Mouse (Mus musculus) ES-Bruce4 (cell line): Measurements from ENCODE around the gene Magee2. TPM values are rescaled to one million over a fixed set of nuclear protein-coding genes. Genes with fewer than 3 reads are reported as not detected.
A peak's percentile ranks its signal among the peaks of the same experiment; 100 is the strongest.
"Not testable (repeated sequence)": the region's sequence is repeated elsewhere in the genome, so short reads cannot be mapped to it uniquely, and the experiment has no call there.

Experiments
- H3K27ac ChIP-seq: 2 replicates; pipeline ENCODE4 v1.5.1; 2012; ENCODE audit warnings: low read length, inconsistent platforms; ENCODE audit not compliant: insufficient read depth
- H3K27me3 ChIP-seq: 2 replicates; pipeline ENCODE4 v1.6.1; 2012; ENCODE audit warnings: mild to moderate bottlenecking, low read length, inconsistent platforms; ENCODE audit not compliant: control insufficient read depth, poor library complexity, insufficient read depth, severe bottlenecking
- H3K36me3 ChIP-seq: 2 replicates; pipeline ENCODE4 v1.6.1; 2012; ENCODE audit warnings: inconsistent platforms, mild to moderate bottlenecking, low read length, moderate library complexity; ENCODE audit not compliant: control insufficient read depth, poor library complexity, insufficient read depth, severe bottlenecking
- H3K4me1 ChIP-seq: one replicate; pipeline ENCODE4 v1.8.1; 2011; ENCODE audit warnings: low read length; ENCODE audit not compliant: control insufficient read depth, insufficient read depth
- H3K4me3 ChIP-seq: 2 replicates; pipeline ENCODE4 v1.5.1; 2011; ENCODE audit warnings: low read depth, mild to moderate bottlenecking, low read length
- H3K9ac ChIP-seq: 2 replicates; pipeline ENCODE4 v1.6.1; 2012; ENCODE audit warnings: low read depth, mild to moderate bottlenecking, inconsistent platforms; ENCODE audit not compliant: poor library complexity, severe bottlenecking
- H3K9me3 ChIP-seq: replicated peaks from 2 replicates; pipeline ENCODE4 v1.6.1; 2012; ENCODE audit warnings: mild to moderate bottlenecking, low read length, inconsistent platforms; ENCODE audit not compliant: control insufficient read depth, poor library complexity, insufficient read depth, severe bottlenecking
- CTCF ChIP-seq: IDR thresholded peaks from one replicate; pipeline ENCODE4 v1.8.1; 2011; ENCODE audit warnings: low read depth, low read length
- EP300 ChIP-seq: IDR thresholded peaks from 2 replicates; pipeline ENCODE4 v1.6.1; 2011; ENCODE audit warnings: low read depth, low read length; ENCODE audit not compliant: insufficient read depth
- POLR2A ChIP-seq: IDR thresholded peaks from one replicate; pipeline ENCODE4 v1.8.1; 2011; ENCODE audit warnings: low read length; ENCODE audit not compliant: insufficient read depth
- polyA plus RNA-seq: library from polyadenylated mRNA; stranded (reverse); fragments of >200 nt; gene quantifications from 2 replicates; pipeline ENCODE4 v1.2.4, GENCODE M21; 2011; ENCODE audit warnings: low read depth; ENCODE audit not compliant: missing spikeins, insufficient read depth, insufficient read length

Magee2 gene
- 0.29 and 0.34 TPM in 2 replicates for polyA plus RNA-seq

DNA sequence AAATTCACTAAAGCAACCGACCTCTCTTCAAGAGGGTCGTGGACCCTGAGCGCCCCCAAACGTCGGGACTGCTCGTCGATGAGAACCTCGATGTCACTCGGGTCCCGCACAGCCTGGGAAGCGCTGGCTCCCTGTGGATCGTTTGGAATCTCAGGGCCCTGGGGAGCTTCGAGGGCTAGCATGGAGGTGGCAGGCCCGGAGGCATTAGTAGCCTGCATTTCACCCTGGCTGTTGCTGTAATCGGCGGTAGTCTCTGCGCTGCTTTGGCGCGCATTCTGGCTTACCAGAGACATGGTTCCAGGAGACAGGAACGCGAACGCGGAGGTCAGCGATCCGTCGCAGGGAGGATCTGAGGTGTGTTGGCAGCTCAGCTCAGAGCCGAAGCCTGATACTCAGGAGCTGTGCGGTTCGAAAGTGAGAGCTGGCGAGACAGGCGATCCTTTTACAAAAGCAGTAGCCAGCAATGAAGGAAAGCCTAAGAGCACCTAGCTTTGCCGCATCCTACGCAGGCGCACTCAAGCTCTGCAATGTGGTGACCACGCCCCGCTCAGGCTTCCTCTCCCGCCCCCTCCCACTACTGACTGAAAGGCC, at the start of gene Magee2:
Gene Magee2, minus strand, starts transcription at position 517 of the 591 bp plus-strand sequence.
- H3K36me3 ChIP-seq: no peaks in the 10 kb centered on the region
- peak; percentile 24 for TF ChIP-seq CTCF
- TF ChIP-seq EP300: no peak
- no peak for TF ChIP-seq POLR2A
- no peak within 1 kb of the TSS for H3K27ac ChIP-seq
- peak within 1 kb of the TSS; percentile 46; the same call in 1 of the 2 replicates for H3K9ac ChIP-seq
- H3K9me3 ChIP-seq: no peaks in the 10 kb centered on the region
- H3K27me3 ChIP-seq: no peaks in the 10 kb centered on the region
- H3K4me3 ChIP-seq: peak within 1 kb of the TSS; percentile 79
- no peaks in the 10 kb centered on the region for H3K4me1 ChIP-seq

DNA sequence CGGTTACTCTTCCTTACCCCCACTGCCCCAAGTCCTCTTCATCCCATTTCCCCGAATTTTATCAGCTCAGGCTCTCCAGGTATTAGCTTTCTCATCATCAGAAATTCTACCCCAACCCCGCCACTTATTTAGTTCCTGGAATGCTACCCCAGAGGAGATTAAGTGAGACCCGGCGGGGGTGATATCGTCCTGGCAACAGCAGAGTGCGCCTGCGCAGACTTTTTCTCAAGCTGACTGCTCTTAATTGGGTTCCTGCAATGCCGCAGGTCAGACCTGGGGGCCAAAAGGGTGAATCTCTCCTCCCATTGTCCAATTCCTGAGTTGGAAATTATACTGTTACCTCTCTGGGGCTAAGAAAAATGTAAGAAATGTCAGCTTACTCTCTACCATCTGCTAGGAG, 3.5 kb downstream of the Magee2 start:
- H3K27me3 ChIP-seq: no peaks in the 10 kb centered on the region
- no peak overlapping the region for H3K4me3 ChIP-seq
- H3K4me1 ChIP-seq: no peaks in the 10 kb centered on the region
- no peaks in the 10 kb centered on the region for H3K36me3 ChIP-seq
- no peak overlapping the region for H3K27ac ChIP-seq
- no peaks in the 10 kb centered on the region for H3K9me3 ChIP-seq
- no peak for TF ChIP-seq EP300
- TF ChIP-seq CTCF: no peak
- TF ChIP-seq POLR2A: no peak
- H3K9ac ChIP-seq: no peak overlapping the region

DNA sequence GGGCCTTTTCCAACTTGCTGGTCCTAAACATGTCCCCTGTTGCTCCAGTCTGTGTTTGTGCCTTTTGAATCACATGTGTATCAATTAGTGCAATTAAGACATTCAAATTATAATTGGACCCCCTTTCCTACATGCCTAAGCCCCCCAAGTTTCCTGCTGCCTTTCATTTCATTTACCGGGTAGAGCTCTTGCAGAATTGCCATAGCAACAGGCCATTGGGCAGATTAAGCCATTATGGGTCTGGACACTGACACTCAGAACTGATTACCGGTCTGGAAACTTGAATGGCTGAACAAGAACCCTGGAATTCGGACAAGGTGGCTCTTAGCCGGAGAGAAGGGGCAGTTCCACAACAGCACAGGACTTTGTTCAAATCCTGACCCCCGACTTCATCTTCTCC, 39.5 kb downstream of the Magee2 start:
- H3K27me3 ChIP-seq, H3K9me3 ChIP-seq, H3K4me1 ChIP-seq, H3K4me3 ChIP-seq, H3K36me3 ChIP-seq, H3K27ac ChIP-seq, H3K9ac ChIP-seq: not testable (repeated sequence)

DNA sequence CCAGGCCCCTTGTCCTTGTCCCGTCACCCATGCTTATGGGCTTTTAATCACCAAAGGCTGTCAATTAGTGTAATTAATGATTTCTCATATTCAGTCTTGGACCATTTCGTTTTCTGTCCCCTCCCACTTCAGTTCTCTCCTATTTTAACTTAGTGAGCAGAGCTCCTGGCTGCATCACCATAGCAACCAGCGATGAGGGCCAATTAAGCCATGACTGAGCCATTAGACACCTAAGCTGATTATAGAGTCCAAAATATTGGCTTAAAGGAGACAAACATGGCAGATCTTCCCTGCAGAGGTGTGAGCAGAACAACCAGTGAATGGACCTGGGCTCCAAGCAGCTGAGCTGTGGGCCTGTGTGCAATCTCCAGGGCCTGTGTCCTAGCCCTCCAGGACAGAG, 40.1 kb downstream of the Magee2 start:
- H3K9ac ChIP-seq, H3K9me3 ChIP-seq, H3K27me3 ChIP-seq, H3K27ac ChIP-seq, H3K4me3 ChIP-seq, H3K4me1 ChIP-seq, H3K36me3 ChIP-seq: not testable (repeated sequence)

DNA sequence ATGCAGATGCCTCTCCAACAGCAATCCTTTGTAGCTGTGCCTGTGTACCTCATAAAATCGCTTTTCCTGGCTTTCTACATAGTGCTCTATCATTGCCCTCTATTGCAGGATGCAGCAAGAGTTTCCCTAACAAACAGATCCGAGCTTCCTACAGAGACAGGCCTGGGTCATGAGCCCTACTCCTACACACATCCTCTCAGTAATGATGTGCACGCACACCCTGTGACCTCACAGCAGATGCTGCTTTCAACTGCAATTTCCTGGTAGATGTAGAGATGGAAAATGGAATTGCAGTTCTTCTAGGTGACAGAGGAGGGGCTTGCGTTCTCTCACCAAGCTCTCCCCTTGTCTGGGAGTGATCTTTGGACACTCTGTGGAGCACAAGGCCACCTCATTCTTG, 43.4 kb downstream of the Magee2 start:
- H3K27ac ChIP-seq, H3K9me3 ChIP-seq, H3K36me3 ChIP-seq, H3K27me3 ChIP-seq, H3K9ac ChIP-seq, H3K4me1 ChIP-seq, H3K4me3 ChIP-seq: not testable (repeated sequence)

Other genes starting within 250 kb of the Magee2 start
- 6.9 and 7.4 TPM in 2 replicates for gene Zdhhc15, start 186.2 kb downstream of the Magee2 start, polyA plus RNA-seq
- 45.6 and 48.3 TPM in 2 replicates for gene Pbdc1, start 222.5 kb upstream of the Magee2 start, polyA plus RNA-seq